Mouse (Mus musculus) lung, postnatal 36 days (tissue): ENCODE results near the gene Gfod1.

Experiments used
- DNase-seq: peaks from one replicate; pipeline ENCODE4 v3.0.0; 2022; ENCODE audit warnings: mixed read lengths

The Gfod1 gene

DNA sequence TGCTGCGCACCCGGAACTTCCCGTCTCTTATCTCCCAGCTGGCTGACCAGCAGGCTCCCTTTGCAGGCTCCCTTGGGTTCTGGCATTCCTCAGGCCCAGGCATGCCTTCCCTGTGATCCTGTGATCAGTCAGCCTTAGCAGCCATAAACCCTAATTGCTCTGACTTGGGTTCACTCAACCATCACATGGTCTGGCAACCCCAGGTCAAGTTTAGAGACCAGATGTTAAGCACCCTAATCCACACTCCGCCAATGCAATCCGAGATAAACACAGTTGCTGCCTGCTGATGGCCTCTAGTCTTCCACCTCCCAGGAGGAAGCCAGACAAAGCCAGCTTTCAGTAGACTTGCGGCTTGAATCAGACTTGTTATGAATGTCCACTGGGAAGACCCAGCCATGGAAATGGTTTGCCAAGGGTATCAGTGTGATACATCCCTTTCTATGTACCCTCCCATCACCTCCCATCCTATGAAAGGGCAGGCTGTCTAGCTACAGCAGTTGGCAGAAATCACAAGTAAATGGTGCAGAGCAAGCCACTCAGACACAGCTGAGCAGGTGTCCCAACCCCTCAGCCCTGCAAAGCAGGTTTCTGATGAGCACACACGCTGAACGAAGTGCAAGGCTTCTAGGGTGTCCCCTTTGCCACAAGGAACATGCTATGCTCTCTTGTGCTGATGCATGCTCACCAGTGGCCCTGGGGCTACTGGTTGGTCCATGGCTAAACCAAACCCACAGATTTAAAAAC is 157.3 kb downstream of the Gfod1 start:
- no peak for DNase-seq
